Mouse (Mus musculus): ENCODE data around the gene Gm29666. TPM values are rescaled to one million over a fixed set of nuclear protein-coding genes. Genes with fewer than 3 reads are reported as not detected.

The Gm29666 gene
- total and polyA plus RNA-seq, 3 experiments = 0.36 to 0.42 TPM; not detected in 1

GRCm38 (mm10) chr15:84940102-84940501, 20.3 kb upstream of the Gm29666 start:
- Histone ChIP-seq H3K79me2 (ENCODE audit: control insufficient read depth, insufficient read depth, low read length, poor library complexity) (peaks cover 7% of the 10 kb centered on the region; the same call in 1 of the 2 replicates), H3K4me1 (ENCODE audit: control insufficient read depth in 1 of 2, insufficient read depth in 2 of 2, low read length in 2 of 2) (no peaks in the 10 kb centered on the region), H3K4me3 (ENCODE audit: control insufficient read depth in 1 of 2, insufficient read depth in 1 of 2, low read depth in 2 of 2, low read length in 2 of 2) (no peak overlapping the region), H3K27me3 (ENCODE audit: control insufficient read depth in 1 of 2, insufficient read depth in 2 of 2, low read length in 2 of 2) (no peaks in the 10 kb centered on the region), H3K36me3 (ENCODE audit: control insufficient read depth in 1 of 2, insufficient read depth in 2 of 2, low read length in 2 of 2) (peaks cover 0 to 12% of the 10 kb centered on the region in 2 experiments; a peak in 2 of 4 replicates), H3K27ac (ENCODE audit: control insufficient read depth, low read depth, low read length) (no peak overlapping the region), H3K9ac (ENCODE audit: control insufficient read depth, low read depth, low read length, poor library complexity, severe bottlenecking) (no peak overlapping the region), H3K9me3 (replicated peaks; ENCODE audit: insufficient read depth, low read length) (no peaks in the 10 kb centered on the region)
- DNase-seq (ENCODE audit: low read depth, low spot score) = no peak
- TF ChIP-seq UBTF (IDR thresholded peaks at IDR 0.05; ENCODE audit: borderline replicate concordance, insufficient read depth, low read depth, low read length) (no peak), USF1 (IDR thresholded peaks at IDR 0.05; ENCODE audit: low read depth, low read length) (no peak), EP300 (IDR thresholded peaks at IDR 0.05; ENCODE audit: low read depth in 1 of 2, low read length in 2 of 2) (no peak), GATA1 (IDR thresholded peaks at IDR 0.05; ENCODE audit: low read depth, low read length) (no peak), KAT2A (conservative IDR thresholded peaks at IDR 0.05; ENCODE audit: low read depth, low read length) (no peak), ZNF384 (IDR thresholded peaks at IDR 0.05; ENCODE audit: low read depth, low read length) (no peak), ZC3H11A (IDR thresholded peaks at IDR 0.05; ENCODE audit: low read depth, low read length) (no peak), MYB (IDR thresholded peaks at IDR 0.05; ENCODE audit: low read depth, low read length) (no peak), POLR2AphosphoS2 (IDR thresholded peaks at IDR 0.05; ENCODE audit: low read length) (no peak), MEF2A (IDR thresholded peaks at IDR 0.05; ENCODE audit: extremely low read depth, insufficient replicate concordance, low read depth, low read length, poor library complexity, severe bottlenecking) (no peak), TCF12 (IDR thresholded peaks at IDR 0.05; ENCODE audit: low read depth, low read length) (no peak), MAFK (IDR thresholded peaks at IDR 0.05; ENCODE audit: borderline replicate concordance, low read depth, low read length) (no peak), GABPA (IDR thresholded peaks at IDR 0.05; ENCODE audit: low read depth, low read length) (no peak), RAD21 (IDR thresholded peaks at IDR 0.05; ENCODE audit: low read depth, low read length) (no peak)

- Histone ChIP-seq H3K4me1 (ENCODE audit: control insufficient read depth in 1 of 2, insufficient read depth in 2 of 2, low read length in 2 of 2) (no peaks in the 10 kb centered on the region), H3K9ac (ENCODE audit: control insufficient read depth, low read depth, low read length, poor library complexity, severe bottlenecking) (no peak overlapping the region), H3K4me3 (ENCODE audit: control insufficient read depth in 1 of 2, insufficient read depth in 1 of 2, low read depth in 2 of 2, low read length in 2 of 2) (no peak overlapping the region), H3K79me2 (ENCODE audit: control insufficient read depth, insufficient read depth, low read length, poor library complexity) (peaks cover 11% of the 10 kb centered on the region; the same call in 1 of the 2 replicates), H3K27ac (ENCODE audit: control insufficient read depth, low read depth, low read length) (no peak overlapping the region), H3K36me3 (ENCODE audit: control insufficient read depth in 1 of 2, insufficient read depth in 2 of 2, low read length in 2 of 2) (peaks cover 0 to 24% of the 10 kb centered on the region in 2 experiments; a peak in 3 of 4 replicates), H3K9me3 (replicated peaks; ENCODE audit: insufficient read depth, low read length) (no peaks in the 10 kb centered on the region), H3K27me3 (ENCODE audit: control insufficient read depth in 1 of 2, insufficient read depth in 2 of 2, low read length in 2 of 2) (no peaks in the 10 kb centered on the region)
- no peak for TF ChIP-seq MXI1 (IDR thresholded peaks at IDR 0.05; ENCODE audit: low read depth, low read length)
- no peak for TF ChIP-seq ZC3H11A (IDR thresholded peaks at IDR 0.05; ENCODE audit: low read depth, low read length)
- no peak for TF ChIP-seq SIN3A (IDR thresholded peaks at IDR 0.05; ENCODE audit: low read length)
- no peak for TF ChIP-seq ELF1 (IDR thresholded peaks at IDR 0.05; ENCODE audit: low read depth, low read length)
- no peak for TF ChIP-seq JUND (IDR thresholded peaks at IDR 0.05; ENCODE audit: low read depth, low read length)
- TF ChIP-seq BHLHE40 (IDR thresholded peaks at IDR 0.05; ENCODE audit: borderline replicate concordance, low read depth, low read length) = no peak
- no peak for TF ChIP-seq HCFC1 (IDR thresholded peaks at IDR 0.05; ENCODE audit: low read depth, low read length)
- no peak for TF ChIP-seq ETS1 (IDR thresholded peaks at IDR 0.05; ENCODE audit: low read depth, low read length)
- no peak for TF ChIP-seq MAX (IDR thresholded peaks at IDR 0.05; ENCODE audit: low read length)
- TF ChIP-seq TBP (IDR thresholded peaks at IDR 0.05; ENCODE audit: low read depth, low read length) = no peak
- no peak for TF ChIP-seq E2F4 (IDR thresholded peaks at IDR 0.05; ENCODE audit: borderline replicate concordance, low read depth, low read length)
- TF ChIP-seq POLR2A (IDR thresholded peaks at IDR 0.05; ENCODE audit: control insufficient read depth in 1 of 2, insufficient read depth in 1 of 2, low read depth in 1 of 2, low read length in 2 of 2, poor library complexity in 1 of 2) = no peak
- no peak for TF ChIP-seq CHD1 (IDR thresholded peaks at IDR 0.05; ENCODE audit: low read depth, low read length)
- TF ChIP-seq GABPA (IDR thresholded peaks at IDR 0.05; ENCODE audit: low read depth, low read length) = no peak
- TF ChIP-seq POLR2AphosphoS5 (IDR thresholded peaks at IDR 0.05; ENCODE audit: borderline replicate concordance, low read depth, low read length) = no peak
- TF ChIP-seq SMC3 (IDR thresholded peaks at IDR 0.05; ENCODE audit: low read depth, low read length) = no peak
- TF ChIP-seq ZNF384 (IDR thresholded peaks at IDR 0.05; ENCODE audit: low read depth, low read length) = no peak
- no peak for TF ChIP-seq MYC (IDR thresholded peaks at IDR 0.05; ENCODE audit: low read depth, low read length)
- no peak for TF ChIP-seq MYB (IDR thresholded peaks at IDR 0.05; ENCODE audit: low read depth, low read length)
- no peak for DNase-seq (ENCODE audit: low read depth, low spot score)
Measured at GRCm38 (mm10) chr15:84934901-84935300, 15.1 kb upstream of the Gm29666 start.
